Mouse (Mus musculus): ENCODE data around the gene Mbtd1.

The Mbtd1 gene

DNA sequence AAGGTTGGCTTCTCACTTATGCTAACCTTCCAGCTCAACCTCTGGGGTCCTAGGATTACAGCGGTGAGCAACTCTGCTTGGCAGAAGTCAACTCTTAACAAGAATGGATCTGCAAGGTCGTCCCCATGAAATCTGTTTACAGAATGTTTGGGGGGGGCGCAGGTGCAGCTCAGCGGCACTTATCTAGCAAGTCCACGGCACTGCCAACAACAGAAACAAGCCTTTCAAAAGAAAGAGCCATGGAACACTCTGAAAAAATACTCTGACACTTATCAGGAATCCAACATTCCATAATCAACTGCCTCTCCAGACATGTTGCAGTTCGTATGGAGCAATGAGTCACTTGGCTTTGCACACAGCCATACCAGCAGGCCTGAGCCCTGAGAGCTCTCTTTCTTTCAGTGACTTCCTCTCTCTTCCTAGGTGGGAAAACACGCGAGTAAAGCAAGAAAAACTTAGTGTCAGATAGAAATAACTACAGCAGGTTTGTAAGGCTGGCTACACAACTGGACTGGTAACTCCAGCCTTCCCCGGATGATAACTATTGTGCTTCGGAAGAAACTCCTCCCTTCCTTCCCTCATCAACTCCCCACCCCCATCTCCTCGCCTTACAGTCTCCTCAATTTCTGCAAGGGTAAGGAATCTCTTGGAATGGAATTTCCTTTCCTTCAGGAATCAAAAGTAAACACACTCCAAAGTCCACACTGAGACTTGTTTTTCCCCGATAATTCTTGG lies 102.8 kb downstream of the Mbtd1 start:
- DNase-seq, result no peak

DNA sequence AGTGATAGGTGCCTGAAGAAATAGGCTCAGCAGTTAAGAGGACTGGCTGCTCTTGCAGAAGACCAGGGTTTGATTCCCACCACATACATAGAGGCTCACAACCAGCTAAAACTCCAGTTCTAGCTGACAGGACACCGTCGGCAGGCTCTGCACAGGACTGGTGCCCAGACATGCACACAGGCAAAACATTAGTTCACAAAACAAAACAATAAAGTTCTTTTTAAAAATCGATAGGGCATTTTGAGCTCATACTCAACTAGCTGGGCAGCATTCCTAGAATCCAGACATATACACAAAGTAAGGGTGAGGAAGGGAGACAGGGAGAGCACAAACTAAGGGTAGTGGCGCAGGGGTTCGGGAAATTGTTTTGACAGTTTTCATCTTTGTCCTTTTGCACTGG lies 108.9 kb downstream of the Mbtd1 start:
- DNase-seq, result peak in 1 of 2 experiments; percentile 15

DNA sequence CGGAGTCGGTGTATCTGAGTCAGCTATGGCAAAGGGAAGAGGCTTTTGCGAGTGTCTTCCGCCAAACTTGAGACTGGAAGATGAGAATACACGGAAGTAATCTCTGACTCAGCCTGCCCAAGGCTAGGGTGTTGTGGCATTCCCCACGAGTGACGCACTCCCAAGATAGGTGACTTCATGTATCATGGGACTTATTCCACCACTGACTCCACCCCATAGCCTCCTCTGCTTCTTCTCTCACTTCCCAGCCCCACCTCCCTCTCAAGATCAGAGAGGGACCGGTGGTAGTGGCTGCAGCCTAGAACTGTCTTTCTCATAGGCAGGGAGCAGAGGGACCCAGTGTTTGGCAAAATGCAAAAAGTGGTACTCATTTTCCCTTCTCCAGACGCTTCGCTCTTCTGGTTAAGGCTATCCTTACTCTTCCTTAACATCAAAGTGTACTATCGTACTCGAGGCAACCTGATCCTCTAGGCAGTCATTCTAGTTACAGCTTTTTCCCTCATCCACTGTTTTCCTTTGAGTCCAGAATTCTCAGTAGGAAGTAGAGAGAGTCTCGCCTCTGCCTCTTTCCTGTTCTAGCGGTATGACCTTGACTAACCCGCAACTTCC lies 109.6 kb downstream of the Mbtd1 start:
- DNase-seq, result peak; percentile 87 to 91

DNA sequence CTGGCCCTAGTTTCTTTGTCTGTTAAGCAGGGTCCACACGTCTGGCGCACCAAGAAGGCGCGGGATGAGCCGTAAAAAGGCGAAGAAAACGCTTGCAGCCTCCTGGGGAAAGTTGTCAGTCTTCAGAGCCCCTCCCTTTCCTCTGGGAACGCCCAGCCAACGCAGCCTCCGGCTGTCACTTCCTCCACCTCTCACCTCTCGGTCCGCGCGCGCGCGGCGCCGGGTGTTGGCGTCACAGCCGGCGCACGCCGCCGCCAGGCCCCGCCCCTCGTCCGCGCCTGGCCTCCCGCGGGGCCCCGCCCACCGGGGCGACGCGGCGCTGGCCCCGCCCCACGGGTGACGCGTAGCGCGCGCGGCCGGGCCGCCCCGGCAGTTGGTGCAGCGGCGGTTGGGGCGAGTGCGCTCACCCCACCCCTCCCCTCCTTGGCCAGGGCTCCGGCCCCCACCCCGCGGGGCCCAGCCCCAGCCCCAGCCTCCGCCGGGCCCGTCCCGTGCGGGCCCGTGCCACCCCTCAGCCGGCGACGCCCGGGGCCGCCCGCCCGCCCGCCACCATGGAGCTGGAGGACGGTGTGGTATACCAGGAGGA lies 110.2 kb downstream of the Mbtd1 start, which contains the start of gene Spag9:
Gene Spag9 (plus strand): TSS at position 372 of the 586 bp plus-strand sequence.
- peak; percentile 95 to 97 for DNase-seq

Measured in B cell, adult 2 months (primary cell).